Mouse (Mus musculus) kidney, postnatal 4 days (tissue): Measurements from ENCODE around the gene Ifna11.

Experiments
- DNase-seq, 2 experiments: peaks; one replicate each; pipeline ENCODE4 v3.0.0; 2021; ENCODE audit warnings: mixed read lengths in 2 of 2

The Ifna11 gene

GRCm38 (mm10) chr4:88841438-88841911 lies 21.7 kb downstream of the Ifna11 start, which contains the start of gene Ifna4:
Ifna4 (plus strand) TSS chr4:88841861.
- DNase-seq, result no peak

DNA sequence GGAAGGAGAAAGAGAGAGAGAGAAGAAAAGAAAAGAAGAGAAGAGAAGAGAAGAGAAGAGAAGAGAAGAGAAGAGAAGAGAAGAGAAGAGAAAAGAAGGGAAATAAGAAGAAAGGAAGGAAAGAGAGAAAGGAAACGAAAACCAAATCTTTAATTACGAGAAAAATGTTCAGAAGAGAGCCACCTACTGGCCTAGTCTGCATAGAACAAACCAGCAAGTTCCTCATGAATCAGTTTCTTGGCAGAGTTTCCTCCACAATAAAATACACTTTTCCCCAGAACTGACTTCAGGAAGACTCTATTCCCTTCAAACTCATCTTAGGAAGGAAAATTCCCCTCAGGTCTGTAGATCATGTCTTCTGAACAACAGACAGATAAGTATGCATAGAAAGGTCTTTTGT lies 25.6 kb downstream of the Ifna11 start:
- no peak for DNase-seq

DNA sequence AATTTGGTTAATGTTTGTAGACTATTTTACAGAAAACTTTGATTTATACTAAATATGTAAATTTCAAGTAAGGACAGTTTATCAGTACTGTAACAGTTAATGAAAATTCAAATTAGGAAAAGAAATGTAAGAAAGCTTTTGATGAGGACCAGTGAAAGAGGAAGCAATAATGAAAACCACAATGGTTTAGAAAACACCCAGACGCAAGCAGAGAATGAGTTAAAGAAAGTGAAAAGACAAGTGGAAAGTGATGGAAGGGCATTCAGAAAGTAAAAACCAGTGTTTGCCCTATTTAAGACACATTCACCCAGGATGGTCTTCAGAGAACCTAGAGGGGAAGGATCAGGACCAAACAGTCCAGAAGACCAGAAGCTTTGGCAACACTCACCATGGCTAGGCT lies 29.9 kb downstream of the Ifna11 start, which contains the start of gene Ifna1:
Gene Ifna1, plus strand, starts transcription at position 390 of the 400 bp plus-strand sequence.
- DNase-seq, result no peak

DNA sequence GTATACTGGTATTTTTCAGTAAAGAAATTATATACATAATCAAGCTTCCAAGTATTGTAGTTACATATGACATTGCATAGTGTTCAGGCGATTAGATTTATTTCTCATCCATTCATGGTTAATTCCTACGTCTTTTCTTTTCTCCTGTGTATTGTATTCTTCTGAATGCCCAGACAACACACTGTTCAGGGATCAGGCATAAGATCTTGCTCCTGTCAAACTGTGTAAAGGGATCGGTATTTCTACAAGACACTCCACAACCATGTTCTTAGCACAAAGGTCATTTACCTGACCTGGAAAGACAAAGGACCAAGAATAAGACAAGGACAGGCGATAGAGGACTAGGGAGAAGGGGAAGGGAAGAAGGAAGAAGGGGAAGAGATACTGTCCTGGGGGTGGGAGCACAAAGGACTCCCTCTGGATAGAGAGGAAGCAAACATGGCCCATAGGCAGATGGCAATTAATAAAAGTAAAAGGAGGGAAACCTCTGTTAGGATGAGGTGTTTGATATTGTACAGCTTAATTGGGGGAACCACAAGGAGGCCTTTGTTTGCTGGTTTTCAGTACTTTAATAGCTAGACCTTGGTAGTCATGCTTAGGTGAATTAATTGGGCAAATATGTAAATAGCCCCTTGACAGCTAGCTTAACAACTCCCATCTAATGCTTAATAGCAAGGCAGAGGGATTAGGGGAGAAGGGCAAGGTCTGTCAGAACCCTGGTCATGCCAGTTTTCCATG lies 31.4 kb downstream of the Ifna11 start:
- no peak for DNase-seq

DNA sequence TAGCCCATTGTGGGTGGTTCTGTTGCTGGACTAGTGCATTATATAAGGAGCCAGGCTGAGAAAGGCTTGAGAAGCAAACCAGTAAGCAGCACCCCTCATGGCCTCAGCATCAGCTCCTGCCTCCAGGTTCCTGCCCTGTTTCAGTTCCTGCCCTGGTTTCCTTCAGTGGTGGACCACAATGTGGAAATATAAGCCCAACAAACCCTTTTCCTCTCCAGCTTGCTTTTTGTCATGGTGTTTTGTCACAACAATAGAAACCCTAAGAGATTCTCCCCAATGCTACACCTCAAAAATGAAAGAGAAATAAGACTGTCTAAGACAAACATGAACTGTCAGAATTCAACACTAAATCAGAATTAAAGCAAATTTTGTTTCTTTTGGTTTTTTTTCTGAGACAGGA lies 39.5 kb downstream of the Ifna11 start:
- DNase-seq, result no peak

DNA sequence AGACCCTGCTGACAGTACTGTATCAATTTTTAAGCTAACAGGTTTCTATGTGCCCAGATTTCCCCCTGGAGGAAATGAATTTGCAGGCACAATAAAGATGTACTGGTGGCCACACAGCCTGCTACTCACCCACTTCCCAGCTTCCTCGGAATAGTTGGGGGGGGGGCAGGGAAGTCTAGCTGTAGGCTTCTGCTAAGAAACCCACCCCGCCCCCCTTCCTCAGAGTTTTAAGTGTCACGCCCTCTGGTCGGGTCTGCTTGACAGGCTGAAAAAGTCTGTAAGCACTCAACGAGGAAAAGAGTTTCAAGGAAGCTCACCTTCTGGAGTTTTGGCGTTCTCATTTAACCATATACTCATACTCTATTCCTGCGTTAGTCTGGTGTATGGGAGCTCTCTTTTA lies 43.5 kb downstream of the Ifna11 start:
- peak in 1 of 2 experiments; percentile 27 for DNase-seq

GRCm38 (mm10) chr4:88864599-88864998 lies 44.8 kb downstream of the Ifna11 start:
- DNase-seq, result no peak

DNA sequence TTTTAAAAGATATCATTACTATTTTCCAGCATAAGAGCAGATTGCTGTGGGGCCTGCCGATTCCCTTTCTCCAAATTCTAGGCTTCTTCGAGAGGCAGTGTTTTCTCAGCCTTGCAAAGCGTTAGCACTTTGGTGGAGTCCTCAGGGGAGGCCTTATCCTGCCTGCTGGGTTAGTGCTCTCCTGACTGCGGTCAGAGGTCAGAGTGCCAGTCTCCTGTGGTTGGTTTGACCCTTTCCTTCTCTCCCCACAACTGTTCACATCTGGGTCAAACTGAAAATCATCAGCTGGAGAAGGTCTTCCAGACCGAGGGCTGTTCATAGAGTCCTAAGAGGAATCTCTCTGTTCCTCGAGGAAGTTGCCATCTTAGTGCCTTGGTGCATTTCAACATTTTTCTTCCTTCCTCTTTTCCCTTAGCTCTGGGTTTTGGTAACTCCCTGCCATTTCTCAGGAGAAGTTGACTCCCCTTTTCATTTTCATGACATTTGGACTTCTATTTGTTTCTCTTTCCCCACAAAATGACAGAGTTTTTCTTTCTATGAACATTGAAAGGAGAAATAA lies 45.3 kb downstream of the Ifna11 start:
- no peak for DNase-seq

DNA sequence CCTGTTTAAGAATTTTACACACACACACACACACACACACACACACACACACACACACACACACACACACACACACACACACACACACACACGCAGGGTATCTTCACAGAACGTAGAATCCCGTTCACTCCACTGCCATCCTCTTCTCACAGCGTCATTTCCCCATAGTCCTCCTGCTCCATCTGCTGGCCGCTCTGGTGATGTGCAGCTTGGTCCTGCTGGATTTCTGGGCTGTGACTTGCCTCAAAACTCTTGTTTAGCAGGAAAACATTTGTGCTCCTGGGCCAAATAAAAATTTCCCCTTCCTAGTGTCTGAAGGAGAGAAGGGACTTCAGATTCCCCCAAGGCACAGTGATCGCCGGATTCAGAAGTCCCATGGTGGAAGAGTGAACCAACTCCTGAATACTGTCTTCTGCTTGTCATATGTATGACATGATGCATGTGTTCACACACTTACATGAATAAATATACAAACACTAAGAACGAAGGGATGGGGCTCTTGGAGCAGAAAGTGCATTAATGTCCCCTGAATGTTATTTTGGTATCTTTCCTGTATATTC lies 47.7 kb downstream of the Ifna11 start:
- DNase-seq, result peak; percentile 85 to 86

- peak; percentile 31 to 58 for DNase-seq
Observed at GRCm38 (mm10) chr4:88867926-88868911, 48.5 kb downstream of the Ifna11 start.
